Mouse (Mus musculus) heart, adult 2 months (tissue): ENCODE measurements at regions not wholly inside any gene's neighbourhood (a gene's known extent, or its start where the extent isn't known, plus 50 kb on each side); places are given as distances from the start of the nearest gene placed in this dataset.
A peak's percentile ranks its signal among the peaks of the same experiment; 100 is the strongest.

Source experiments
- DNase-seq, 2 experiments: peaks; one replicate each; pipeline ENCODE4 v3.0.0; 2021
- H3K27ac ChIP-seq: fragments of 200-600 bp; 2 replicates; pipeline ENCODE4 v1.8.1; 2022
- H3K27me3 ChIP-seq: fragments of 200-500 bp; 2 replicates; pipeline ENCODE4 v1.6.1; 2012; ENCODE audit warnings: mild to moderate bottlenecking, low read length, inconsistent platforms, mixed read lengths; ENCODE audit not compliant: control insufficient read depth, insufficient read depth
- H3K36me3 ChIP-seq: fragments of 200-500 bp; 2 replicates; pipeline ENCODE4 v1.6.1; 2012; ENCODE audit warnings: low read length, inconsistent platforms; ENCODE audit not compliant: control insufficient read depth, insufficient read depth
- H3K4me1 ChIP-seq: fragments of 200-500 bp; 2 replicates; pipeline ENCODE4 v1.6.1; 2011; ENCODE audit warnings: low read length; ENCODE audit not compliant: control insufficient read depth, insufficient read depth
- H3K4me3 ChIP-seq: fragments of 200-600 bp; 2 replicates; pipeline ENCODE4 v1.8.1; 2022
- H3K79me2 ChIP-seq: fragments of 200-500 bp; replicated peaks from 2 replicates; pipeline ENCODE4 v1.6.1; 2012; ENCODE audit warnings: mild to moderate bottlenecking, inconsistent platforms, low read length, moderate library complexity, mixed read lengths; ENCODE audit not compliant: control insufficient read depth, insufficient read depth
- H3K9ac ChIP-seq: fragments of 200-500 bp; 2 replicates; pipeline ENCODE4 v1.6.1; 2012; ENCODE audit warnings: low read depth, mild to moderate bottlenecking, control low read depth, inconsistent platforms, low read length, mixed read lengths
- CTCF ChIP-seq: fragments of 200-600 bp; IDR thresholded peaks from 2 replicates; pipeline ENCODE4 v1.8.1; 2022; ENCODE audit warnings: antibody characterized with exemption, mild to moderate bottlenecking, moderate library complexity
- EP300 ChIP-seq: fragments of 200-500 bp; IDR thresholded peaks from 2 replicates; pipeline ENCODE4 v1.6.1; 2011; ENCODE audit warnings: low read depth, low read length, control low read depth; ENCODE audit not compliant: insufficient read depth
- POLR2A ChIP-seq: fragments of 200-500 bp; IDR thresholded peaks from 2 replicates; pipeline ENCODE4 v1.6.1; 2011; ENCODE audit warnings: mild to moderate bottlenecking, low read depth, low read length, control low read depth; ENCODE audit not compliant: insufficient read depth
- WGBS: fragments of 180-500 bp; shearing (Covaris S2); methylation state at CpG from one replicate; pipeline ENCODE4 v1.1.7; 2018; 5-methylcytosine and 5-hydroxymethylcytosine counted together
- intact Hi-C: fragments of 180-260 bp; cut with DNase I; formaldehyde crosslinking; loops from one replicate; pipeline ENCODE4 v1.15.1; 2025
- microRNA-seq, 2 experiments: library from miRNA; unstranded; fragments of <30 nt; microRNA quantifications; one replicate each; pipeline ENCODE4 v1.2.0; 2021

DNA sequence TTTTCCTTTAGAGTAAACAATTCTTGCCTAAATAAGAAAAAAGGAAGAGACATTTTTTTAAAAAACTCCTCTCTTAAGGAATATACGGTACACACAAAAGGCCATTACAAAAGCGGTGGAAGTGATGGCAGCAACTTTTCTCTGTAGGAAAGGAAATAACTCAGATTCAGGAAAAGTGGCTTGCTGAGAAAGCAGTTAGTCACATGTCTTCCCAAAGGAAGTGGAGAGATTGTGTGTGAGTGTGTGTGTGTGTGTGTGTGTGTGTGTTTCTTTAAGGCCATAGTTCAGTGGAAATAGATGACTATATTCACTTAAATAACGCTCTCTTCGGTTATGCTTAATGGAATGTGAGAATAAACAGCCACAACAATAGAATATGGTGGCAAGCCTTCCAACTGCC, 57.5 kb upstream of the Dab2 start:
- no peak overlapping the region for H3K9ac ChIP-seq
- H3K27ac ChIP-seq: peak overlapping the region; percentile 36
- H3K4me3 ChIP-seq: no peak overlapping the region
- H3K36me3 ChIP-seq: no peaks in the 10 kb centered on the region
- H3K79me2 ChIP-seq: no peaks in the 10 kb centered on the region
- peaks cover 6% of the 10 kb centered on the region for H3K4me1 ChIP-seq
- no peak for TF ChIP-seq CTCF
- no peak for TF ChIP-seq POLR2A
- no peak for TF ChIP-seq EP300
- intact Hi-C loops: loop anchor here (2.0 to 5.0 kb wide), 2 partner anchors 19 to 35 kb away; no protein-coding TSS in a partner anchor
- 36% methylated on average over 4 of the region's 4 CpGs for WGBS
- H3K27me3 ChIP-seq: no peaks in the 10 kb centered on the region
- DNase-seq: no peak

GRCm38 (mm10) chr15:6244401-6244800, 55.2 kb upstream of the Dab2 start:
- no peaks in the 10 kb centered on the region for H3K27me3 ChIP-seq
- H3K9ac ChIP-seq: no peak overlapping the region
- H3K4me1 ChIP-seq: peaks cover 2% of the 10 kb centered on the region
- no peak for DNase-seq
- no peaks in the 10 kb centered on the region for H3K36me3 ChIP-seq
- intact Hi-C loops: loop anchor here (5.0 kb wide), 1 partner anchor 33 kb away; no protein-coding TSS in a partner anchor
- WGBS: 47% methylated on average over 7 of the region's 7 CpGs
- no peak overlapping the region for H3K4me3 ChIP-seq
- H3K79me2 ChIP-seq: no peaks in the 10 kb centered on the region
- TF ChIP-seq POLR2A (no peak), CTCF (no peak), EP300 (no peak)
- H3K27ac ChIP-seq: no peak overlapping the region

DNA sequence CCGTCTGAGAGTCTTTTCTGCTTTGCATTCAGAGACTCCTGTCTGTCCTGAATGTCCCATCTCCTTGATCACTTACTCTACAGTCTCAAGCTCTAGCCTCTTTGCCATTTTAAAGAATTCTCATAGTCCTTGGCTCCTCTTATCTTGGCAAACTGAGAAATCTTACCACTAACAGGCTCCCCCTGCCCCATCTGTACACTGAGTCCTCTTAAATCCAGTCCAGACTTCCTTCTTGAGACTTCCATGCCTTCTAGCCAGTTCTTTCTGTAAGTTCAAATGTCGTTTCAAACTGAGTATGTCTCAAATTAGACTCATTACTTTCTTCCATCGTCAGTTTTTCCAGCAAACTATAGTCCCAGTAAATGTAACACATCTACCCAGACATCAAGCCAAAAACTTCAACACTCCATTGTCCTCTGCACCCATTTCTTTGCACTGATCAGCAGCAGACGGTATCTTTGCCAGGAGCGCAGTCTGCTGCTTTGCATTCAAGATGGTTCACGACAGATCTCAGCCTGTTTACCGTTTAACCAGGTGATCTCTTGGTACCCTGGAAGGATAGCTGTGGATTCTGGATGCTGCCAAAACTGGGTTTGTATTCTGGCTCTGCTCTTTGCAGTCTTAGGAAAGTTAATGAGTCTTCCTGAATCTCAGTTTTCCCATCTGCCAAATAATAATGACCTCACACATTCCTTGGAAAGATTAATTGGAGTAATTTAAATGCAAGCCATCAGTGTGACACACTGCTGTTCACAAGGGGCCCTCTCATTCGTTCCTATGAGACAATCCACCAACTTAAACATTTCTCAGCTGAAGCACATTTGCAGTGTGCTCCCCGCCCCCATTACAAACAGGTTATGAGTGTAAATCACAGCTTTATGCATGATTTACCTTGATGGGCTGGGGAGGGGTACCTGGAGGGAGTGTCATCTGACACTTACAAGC, 53.4 kb upstream of the Dab2 start:
- Histone ChIP-seq H3K27me3 (no peaks in the 10 kb centered on the region), H3K4me1 (peaks cover 2% of the 10 kb centered on the region), H3K27ac (no peak overlapping the region), H3K36me3 (no peaks in the 10 kb centered on the region), H3K9ac (no peak overlapping the region), H3K4me3 (no peak overlapping the region), H3K79me2 (no peaks in the 10 kb centered on the region)
- intact Hi-C loops: no loop called here
- no peak for DNase-seq
- TF ChIP-seq POLR2A: no peak
- no peak for TF ChIP-seq CTCF
- TF ChIP-seq EP300: no peak
- WGBS: 64% methylated on average over 9 of the region's 9 CpGs

- Histone ChIP-seq H3K27ac (no peak overlapping the region), H3K4me3 (no peak overlapping the region), H3K4me1 (no peaks in the 10 kb centered on the region), H3K27me3 (no peaks in the 10 kb centered on the region), H3K79me2 (no peaks in the 10 kb centered on the region), H3K36me3 (no peaks in the 10 kb centered on the region), H3K9ac (no peak overlapping the region)
- intact Hi-C loops: no loop called here
- TF ChIP-seq POLR2A (no peak), CTCF (no peak), EP300 (no peak)
- 45% methylated on average over 4 of the region's 4 CpGs for WGBS
- DNase-seq: no peak
Observed at GRCm38 (mm10) chr15:6248470-6248869, 51.1 kb upstream of the Dab2 start.

Small RNAs in the stretch of these regions (microRNA-seq; reads per million reads assigned to microRNA genes)
- gene Gm27760: 0 reads per million in 2 experiments
